22 mouse cellular contexts compared by ENCODE assay signal in the genomic region with DNA sequence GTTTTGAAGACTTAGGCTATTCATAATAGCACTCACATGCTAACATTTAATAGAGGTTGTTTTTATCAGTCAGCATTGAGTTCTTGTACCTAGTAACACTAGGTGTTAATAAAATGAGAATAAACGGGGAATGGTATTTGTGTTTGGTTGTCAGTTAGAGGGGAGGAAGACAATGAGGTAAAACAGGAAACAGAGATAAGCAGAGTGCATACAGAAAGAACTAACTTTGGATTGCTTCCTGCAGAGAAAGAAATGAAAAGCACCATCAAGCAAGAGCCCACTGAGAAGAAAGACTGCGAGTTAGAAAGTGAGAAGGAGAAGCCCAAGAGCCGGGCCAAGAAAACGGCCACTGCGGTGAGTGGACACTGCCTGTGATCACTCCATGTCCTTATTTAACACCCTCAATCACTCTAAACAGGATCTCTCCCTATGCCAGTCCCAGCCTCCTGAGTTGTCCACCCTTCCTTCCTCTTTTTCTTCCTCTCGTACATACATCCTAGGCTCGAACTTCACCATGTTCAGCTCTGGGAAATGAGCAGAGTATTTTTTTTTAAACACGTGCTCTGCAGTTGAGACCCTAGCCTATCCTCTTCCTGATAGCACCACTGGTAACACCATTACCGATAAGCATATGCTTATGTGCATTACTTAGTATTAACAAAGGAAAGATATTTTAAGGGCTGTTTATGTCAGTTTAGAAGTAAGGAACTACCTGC. TPM values are rescaled to one million over a fixed set of nuclear protein-coding genes. Genes with fewer than 3 reads are reported as not detected.
"Had no signal": no experiment of that assay in that cellular context is flagged by ENCODE, and none has a peak within 500 bp of the region (broad histone marks: within the 10 kb centered on the region; RNA-seq: fewer than 3 reads in every experiment).

No protein-coding gene starts in this region.

- ATAC-seq: midbrain, embryonic 13.5 days; midbrain, embryonic 15.5 days had no signal

- H3K9ac ChIP-seq: lung, embryonic 14.5 days; midbrain, embryonic 13.5 days; midbrain, embryonic 15.5 days; neural tube, embryonic 12.5 days; stomach, embryonic 15.5 days had no signal

- H3K27me3 ChIP-seq: midbrain, embryonic 13.5 days; midbrain, embryonic 15.5 days; neural tube, embryonic 12.5 days; stomach, embryonic 15.5 days had no signal

- DNase-seq: lung, adult 18-20 months; lung, embryonic 14.5 days; lung, postnatal 14 days; lung, postnatal 36 days; right cerebral cortex, postnatal 14 days; thymus, adult 2 months; thymus, postnatal 25 days; thymus, postnatal 4 days had no signal

- H3K4me1 ChIP-seq: midbrain, embryonic 13.5 days; midbrain, embryonic 15.5 days; neural tube, embryonic 12.5 days; stomach, embryonic 15.5 days had no signal

- H3K9me3 ChIP-seq: midbrain, embryonic 13.5 days; midbrain, embryonic 15.5 days; neural tube, embryonic 12.5 days; stomach, embryonic 15.5 days had no signal

- H3K4me3 ChIP-seq: midbrain, embryonic 13.5 days; midbrain, embryonic 15.5 days; neural tube, embryonic 12.5 days; stomach, embryonic 15.5 days had no signal

- H3K27ac ChIP-seq: macrophage; midbrain, embryonic 13.5 days; midbrain, embryonic 15.5 days; neural tube, embryonic 12.5 days; stomach, embryonic 15.5 days; stomach, postnatal 0 days had no signal

RNA-seq across cellular contexts. Expression of a gene that starts 48.0 kb away (rescaled TPM):
- total RNA-seq: megakaryocyte, adult 5-6 weeks; midbrain, postnatal 0 days; monocyte, adult 5-6 weeks; neutrophil, adult 5-6 weeks had no signal
- polyA plus RNA-seq: lung, embryonic 14.5 days; lung, embryonic 16.5 days; macrophage; midbrain, embryonic 11.5 days; midbrain, embryonic 13.5 days; midbrain, embryonic 15.5 days; midbrain, postnatal 0 days; neural tube, embryonic 12.5 days; neural tube, embryonic 14.5 days; spleen, adult 2 months; stomach, embryonic 15.5 days; stomach, postnatal 0 days; thymus, adult 2 months had no signal

RNA-seq across cellular contexts. Expression of a gene that starts 49.0 kb away (rescaled TPM):
- total RNA-seq: megakaryocyte, adult 5-6 weeks; monocyte, adult 5-6 weeks; neutrophil, adult 5-6 weeks had no signal
- polyA plus RNA-seq: macrophage; spleen, adult 2 months had no signal
